Mouse (Mus musculus) stomach, embryonic 14.5 days (tissue): ENCODE measurements around the gene Slc25a13. TPM values are rescaled to one million over a fixed set of nuclear protein-coding genes. Genes with fewer than 3 reads are reported as not detected.

Source experiments
- ATAC-seq: fragments of 200-750 bp; cut with Nextera tagmentation; 2 replicates; pipeline ENCODE4 v1.8.0; 2017; ENCODE audit warnings: low read depth, moderate TSS enrichment; ENCODE audit not compliant: insufficient number of reproducible peaks, insufficient read depth, low FRiP score
- H3K27ac ChIP-seq: fragments of 300-500 bp; sonication (generic); 2 replicates; pipeline ENCODE4 v1.5.1; 2014; ENCODE audit warnings: mild to moderate bottlenecking, low read length, moderate library complexity, mixed read lengths
- H3K27me3 ChIP-seq: fragments of 300-500 bp; sonication (generic); 2 replicates; pipeline ENCODE4 v1.6.1; 2014; ENCODE audit warnings: low read length, control low read depth, mixed read lengths; ENCODE audit not compliant: control insufficient read depth, insufficient read depth
- H3K36me3 ChIP-seq: fragments of 300-500 bp; sonication (generic); 2 replicates; pipeline ENCODE4 v1.6.1; 2014; ENCODE audit warnings: mild to moderate bottlenecking, control low read depth, low read length, moderate library complexity, mixed read lengths; ENCODE audit not compliant: control insufficient read depth, insufficient read depth
- H3K4me1 ChIP-seq: fragments of 300-500 bp; sonication (generic); 2 replicates; pipeline ENCODE4 v1.6.1; 2014; ENCODE audit warnings: low read length, control low read depth, mixed read lengths; ENCODE audit not compliant: control insufficient read depth, insufficient read depth
- H3K4me2 ChIP-seq: fragments of 300-500 bp; sonication (generic); replicated peaks from 2 replicates; pipeline ENCODE4 v1.6.1; 2014; ENCODE audit warnings: low read depth, low read length, control low read depth
- H3K4me3 ChIP-seq: fragments of 300-500 bp; sonication (generic); 2 replicates; pipeline ENCODE4 v1.5.1; 2014; ENCODE audit warnings: low read depth, low read length, control low read depth
- H3K9ac ChIP-seq: fragments of 300-500 bp; sonication (generic); replicated peaks from 2 replicates; pipeline ENCODE4 v1.6.1; 2014; ENCODE audit warnings: low read depth, mild to moderate bottlenecking, control low read depth, low read length, moderate library complexity, mixed read lengths
- H3K9me3 ChIP-seq: fragments of 300-500 bp; sonication (generic); 2 replicates; pipeline ENCODE4 v1.6.1; 2016; ENCODE audit warnings: low read depth, low read length, control low read depth; ENCODE audit not compliant: control insufficient read depth
- WGBS: fragments of 180-500 bp; shearing (Covaris S2); extraction: QIAGEN DNeasy Blood & Tissue Kit; methylation state at CpG from one replicate; pipeline ENCODE4 v1.1.7; 2014; 5-methylcytosine and 5-hydroxymethylcytosine counted together
- polyA plus RNA-seq: library from polyadenylated mRNA; unstranded; fragments of >200 nt; fragmentation: Nextera tagmentation; extraction: Ambion mirVana; gene quantifications from 2 replicates; pipeline ENCODE4 v1.2.1, GENCODE M21; 2014

Gene Slc25a13
- polyA plus RNA-seq, 1 experiment from 2014 or later = 27.3 TPM

GRCm38 (mm10) chr6:6168566-6169134 is 48.3 kb downstream of the Slc25a13 start:
- no peak overlapping the region for H3K4me2 ChIP-seq
- no peak overlapping the region for H3K27ac ChIP-seq
- no peaks in the 10 kb centered on the region for H3K9me3 ChIP-seq
- 73% methylated on average over 11 of the region's 11 CpGs for WGBS
- peak; percentile 53; the same call in 1 of the 2 replicates for ATAC-seq
- H3K27me3 ChIP-seq = no peaks in the 10 kb centered on the region
- peaks cover 4% of the 10 kb centered on the region for H3K4me1 ChIP-seq
- H3K9ac ChIP-seq = no peak overlapping the region
- no peak overlapping the region for H3K4me3 ChIP-seq
- H3K36me3 ChIP-seq = no peaks in the 10 kb centered on the region

DNA sequence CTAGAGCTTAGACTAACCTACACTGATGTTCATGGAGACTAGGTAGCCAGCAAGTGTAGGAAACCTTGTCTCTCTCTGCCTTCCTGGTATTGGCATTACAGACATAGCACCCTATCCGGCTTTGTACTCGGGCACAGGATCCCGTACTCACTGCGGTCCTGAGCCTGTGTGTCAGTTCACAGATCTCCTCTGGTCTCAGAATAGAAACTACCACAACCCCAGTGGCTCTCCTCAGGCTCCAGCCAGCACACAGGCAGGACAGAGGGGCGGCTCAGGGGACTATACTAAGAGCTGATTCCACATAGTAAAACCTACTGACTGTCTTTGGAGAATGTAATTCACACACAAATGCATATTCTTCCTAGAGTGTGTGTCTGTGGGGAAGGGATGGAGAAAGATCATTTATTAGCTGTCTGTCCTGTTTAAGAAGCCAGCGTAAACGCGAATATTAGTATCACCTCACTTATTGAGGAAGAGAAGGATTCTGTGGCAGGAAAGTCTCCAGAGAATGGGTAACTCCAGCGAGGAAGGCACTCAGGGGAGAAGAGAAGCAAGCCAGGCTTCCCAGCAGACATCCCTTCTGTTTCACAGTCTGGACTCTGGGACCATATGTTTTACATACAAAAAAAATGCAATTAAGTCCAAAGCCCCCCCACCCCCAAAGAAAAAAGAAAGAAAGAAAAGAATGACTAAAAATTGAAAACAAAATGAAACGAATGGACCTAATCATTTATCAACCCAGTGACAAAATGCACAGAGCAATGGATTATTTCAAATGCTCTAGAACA is 49.4 kb downstream of the Slc25a13 start:
- no peaks in the 10 kb centered on the region for H3K27me3 ChIP-seq
- H3K36me3 ChIP-seq = no peaks in the 10 kb centered on the region
- peaks cover 4% of the 10 kb centered on the region for H3K4me1 ChIP-seq
- 87% methylated on average over 10 of the region's 10 CpGs for WGBS
- no peak for ATAC-seq
- H3K27ac ChIP-seq = no peak overlapping the region
- no peaks in the 10 kb centered on the region for H3K9me3 ChIP-seq
- H3K4me3 ChIP-seq = no peak overlapping the region
- no peak overlapping the region for H3K4me2 ChIP-seq
- no peak overlapping the region for H3K9ac ChIP-seq

- Histone ChIP-seq H3K4me2 (no peak overlapping the region), H3K4me3 (no peak overlapping the region), H3K36me3 (no peaks in the 10 kb centered on the region), H3K9me3 (no peaks in the 10 kb centered on the region), H3K27ac (no peak overlapping the region), H3K4me1 (no peaks in the 10 kb centered on the region), H3K9ac (no peak overlapping the region), H3K27me3 (no peaks in the 10 kb centered on the region)
- 81% methylated on average over 7 of the region's 7 CpGs for WGBS
- ATAC-seq = no peak
Observed at GRCm38 (mm10) chr6:6162993-6163623, 53.9 kb downstream of the Slc25a13 start.

- no peak overlapping the region for H3K9ac ChIP-seq
- no peak overlapping the region for H3K4me2 ChIP-seq
- H3K9me3 ChIP-seq = no peaks in the 10 kb centered on the region
- no peak overlapping the region for H3K27ac ChIP-seq
- no peaks in the 10 kb centered on the region for H3K27me3 ChIP-seq
- no peak overlapping the region for H3K4me3 ChIP-seq
- no peaks in the 10 kb centered on the region for H3K36me3 ChIP-seq
- WGBS = 66% methylated on average over 6 of the region's 6 CpGs
- no peak for ATAC-seq
- H3K4me1 ChIP-seq = no peaks in the 10 kb centered on the region
Observed at GRCm38 (mm10) chr6:6162146-6162545, 54.8 kb downstream of the Slc25a13 start.

GRCm38 (mm10) chr6:6160645-6161426 is 56.1 kb downstream of the Slc25a13 start:
- Histone ChIP-seq H3K4me3 (no peak overlapping the region), H3K27ac (no peak overlapping the region), H3K27me3 (no peaks in the 10 kb centered on the region), H3K9ac (no peak overlapping the region), H3K36me3 (no peaks in the 10 kb centered on the region), H3K4me2 (no peak overlapping the region), H3K4me1 (no peaks in the 10 kb centered on the region), H3K9me3 (no peaks in the 10 kb centered on the region)
- no peak for ATAC-seq
- 83% methylated on average over 7 of the region's 7 CpGs for WGBS

DNA sequence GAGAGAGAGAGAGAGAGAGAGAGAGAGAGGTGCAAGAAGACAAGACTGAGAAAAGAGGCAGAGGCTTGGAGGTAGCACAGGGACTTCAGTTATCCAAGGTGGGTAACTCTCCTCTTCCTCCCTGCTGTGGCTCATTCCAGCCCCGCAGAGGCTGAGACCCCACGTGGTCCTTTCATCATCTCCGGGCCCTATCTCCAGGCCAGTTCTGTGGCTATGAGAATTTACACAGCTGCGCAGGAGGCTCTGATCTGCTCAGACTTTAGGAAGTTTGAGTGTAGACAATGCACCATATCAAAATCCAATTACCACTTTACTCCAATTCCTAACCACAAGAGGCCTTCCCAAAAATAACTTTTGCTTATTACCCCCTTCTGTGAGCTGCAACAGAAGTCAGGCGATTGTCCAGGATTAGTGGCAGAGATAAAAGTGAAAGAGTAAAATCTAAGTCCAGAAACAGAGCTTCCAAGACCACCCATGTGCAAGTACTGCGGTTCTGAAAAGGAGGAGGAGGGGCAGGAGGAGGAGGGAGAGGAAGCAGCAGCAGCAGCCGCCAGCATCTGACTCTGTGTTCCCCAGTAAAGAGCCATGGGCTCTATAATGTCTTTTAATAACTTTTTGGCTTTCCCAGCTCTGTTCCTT is 57.6 kb downstream of the Slc25a13 start:
- Histone ChIP-seq H3K4me3 (no peak overlapping the region), H3K9me3 (no peaks in the 10 kb centered on the region), H3K27me3 (no peaks in the 10 kb centered on the region), H3K4me1 (no peaks in the 10 kb centered on the region), H3K9ac (no peak overlapping the region), H3K36me3 (no peaks in the 10 kb centered on the region), H3K4me2 (no peak overlapping the region), H3K27ac (no peak overlapping the region)
- no peak for ATAC-seq
- 22% methylated on average over 7 of the region's 7 CpGs for WGBS

DNA sequence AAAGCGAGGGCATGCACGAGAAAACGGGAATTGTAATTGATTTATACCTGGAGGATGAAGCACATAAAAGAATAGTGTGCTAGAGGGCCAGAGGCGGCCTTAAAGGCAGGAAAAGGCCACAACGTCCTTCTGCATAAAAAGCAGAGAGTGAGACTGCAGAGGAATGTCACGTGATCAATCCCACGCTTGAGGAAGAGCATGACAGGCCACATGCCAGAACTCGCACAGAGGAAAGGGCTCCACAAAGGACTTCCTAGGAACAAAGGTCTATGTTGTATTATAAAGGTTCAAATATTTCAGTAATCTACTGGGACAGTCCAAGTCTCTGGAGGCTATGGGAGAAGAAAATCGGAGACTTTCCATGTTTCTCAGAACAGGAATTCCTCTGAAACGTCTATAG is 63.5 kb downstream of the Slc25a13 start:
- WGBS = 58% methylated on average over 10 of the region's 10 CpGs
- Histone ChIP-seq H3K4me2 (no peak overlapping the region), H3K9me3 (no peaks in the 10 kb centered on the region), H3K4me3 (no peak overlapping the region), H3K36me3 (no peaks in the 10 kb centered on the region), H3K4me1 (no peaks in the 10 kb centered on the region), H3K27ac (no peak overlapping the region), H3K27me3 (no peaks in the 10 kb centered on the region), H3K9ac (no peak overlapping the region)
- no peak for ATAC-seq

GRCm38 (mm10) chr6:6150811-6151210 is 66.2 kb downstream of the Slc25a13 start:
- Histone ChIP-seq H3K27me3 (no peaks in the 10 kb centered on the region), H3K4me1 (no peaks in the 10 kb centered on the region), H3K27ac (no peak overlapping the region), H3K4me2 (no peak overlapping the region), H3K9ac (no peak overlapping the region), H3K9me3 (no peaks in the 10 kb centered on the region), H3K4me3 (no peak overlapping the region), H3K36me3 (no peaks in the 10 kb centered on the region; the same call in 1 of the 2 replicates)
- 92% methylated on average over 6 of the region's 6 CpGs for WGBS
- no peak for ATAC-seq
